Mouse (Mus musculus): ENCODE data around the gene Nodal. TPM values are rescaled to one million over a fixed set of nuclear protein-coding genes. Genes with fewer than 3 reads are reported as not detected.
"Not testable (repeated sequence)": the region's sequence is repeated elsewhere in the genome, so short reads cannot be mapped to it uniquely, and the experiment has no call there.

The Nodal gene
- total RNA-seq, 2 experiments from 2014 or later = 0.10 TPM; not detected in 1

GRCm38 (mm10) chr10:61425047-61425446 lies 7.3 kb downstream of the Nodal start:
- intact Hi-C loops (cut with DNase I) = no loop called here
- DNase-seq (ENCODE audit: low spot score) = no peak

- peak; percentile 57 for DNase-seq (ENCODE audit: low spot score)
- intact Hi-C loops (cut with DNase I) = no loop called here
Observed at GRCm38 (mm10) chr10:61426251-61426757, 8.5 kb downstream of the Nodal start.

GRCm38 (mm10) chr10:61427951-61428350 lies 10.2 kb downstream of the Nodal start:
- intact Hi-C loops (cut with DNase I) = no loop called here
- DNase-seq (ENCODE audit: low spot score) = no peak

- no peak for DNase-seq (ENCODE audit: low spot score)
- intact Hi-C loops (cut with DNase I) = no loop called here
Observed at GRCm38 (mm10) chr10:61428416-61428815, 10.6 kb downstream of the Nodal start.

GRCm38 (mm10) chr10:61429043-61429442 lies 11.3 kb downstream of the Nodal start:
- intact Hi-C loops (cut with DNase I) = no loop called here
- DNase-seq (ENCODE audit: low spot score) = no peak

- no peak for DNase-seq (ENCODE audit: low spot score)
Observed at GRCm38 (mm10) chr10:61431375-61431774, 13.6 kb downstream of the Nodal start.

GRCm38 (mm10) chr10:61440202-61440800 lies 22.5 kb downstream of the Nodal start:
- no peak for DNase-seq (ENCODE audit: low spot score)
- intact Hi-C loops (cut with DNase I) = no loop called here

More at GRCm38 (mm10) chr10:61431375-61431774, 13.6 kb downstream of the Nodal start:
- intact Hi-C loops (cut with DNase I) = no loop called here

GRCm38 (mm10) chr10:61443456-61443855 lies 25.7 kb downstream of the Nodal start:
- DNase-seq (ENCODE audit: low spot score) = no peak
- intact Hi-C loops (cut with DNase I) = no loop called here

- no peak for DNase-seq (ENCODE audit: low spot score)
- intact Hi-C loops (cut with DNase I) = no loop called here
Observed at GRCm38 (mm10) chr10:61443876-61444275, 26.1 kb downstream of the Nodal start.

- DNase-seq (ENCODE audit: low spot score) = no peak
- intact Hi-C loops (cut with DNase I) = no loop called here
Observed at GRCm38 (mm10) chr10:61445016-61445415, 27.2 kb downstream of the Nodal start.

- no peak for DNase-seq (ENCODE audit: low spot score)
- intact Hi-C loops (cut with DNase I) = no loop called here
Observed at GRCm38 (mm10) chr10:61447581-61448353, 30.0 kb downstream of the Nodal start.

GRCm38 (mm10) chr10:61448834-61449233 lies 31.1 kb downstream of the Nodal start:
- no peak for DNase-seq (ENCODE audit: low spot score)
- intact Hi-C loops (cut with DNase I) = no loop called here

GRCm38 (mm10) chr10:61451463-61451930 lies 33.7 kb downstream of the Nodal start:
- peak; percentile 14 for DNase-seq (ENCODE audit: low spot score)
- intact Hi-C loops (cut with DNase I) = loop anchor here (5.0 kb wide), 1 partner anchor 34 kb away; the partner anchor contains the start of gene Nodal

GRCm38 (mm10) chr10:61451931-61452617 lies 34.3 kb downstream of the Nodal start:
- peak; percentile 9 for DNase-seq (ENCODE audit: low spot score)
- intact Hi-C loops (cut with DNase I) = loop anchor here (2.0 to 5.0 kb wide), 2 partner anchors 23 to 35 kb away; partner anchors contain the start of genes Lrrc20 and Nodal

GRCm38 (mm10) chr10:61452645-61453044 lies 34.9 kb downstream of the Nodal start, which contains the start of gene Eif4ebp2:
Gene Eif4ebp2, minus strand, starts transcription at chr10:61452661.
- intact Hi-C loops (cut with DNase I) = loop anchor here (2.0 to 5.0 kb wide), 2 partner anchors 22 to 35 kb away; partner anchors contain the start of genes Lrrc20 and Nodal
- DNase-seq (ENCODE audit: low spot score) = peak; percentile 97

- intact Hi-C loops (cut with DNase I) = loop anchor here (2.0 to 5.0 kb wide), 2 partner anchors 22 to 36 kb away; partner anchors contain the start of genes Lrrc20 and Nodal
- not testable (repeated sequence) for DNase-seq (ENCODE audit: low spot score)
Observed at GRCm38 (mm10) chr10:61453171-61453570, 35.4 kb downstream of the Nodal start.

- intact Hi-C loops (cut with DNase I) = no loop called here
- no peak for DNase-seq (ENCODE audit: low spot score)
Observed at GRCm38 (mm10) chr10:61457182-61457581, 39.4 kb downstream of the Nodal start.

GRCm38 (mm10) chr10:61465009-61465408 lies 47.2 kb downstream of the Nodal start:
- intact Hi-C loops (cut with DNase I) = loop anchor here (5.0 kb wide), 2 partner anchors 137 to 187 kb away; no protein-coding TSS in a partner anchor
- no peak for DNase-seq (ENCODE audit: low spot score)

- DNase-seq (ENCODE audit: low spot score) = no peak
- intact Hi-C loops (cut with DNase I) = loop anchor here (5.0 kb wide), 2 partner anchors 136 to 186 kb away; no protein-coding TSS in a partner anchor
Observed at GRCm38 (mm10) chr10:61466242-61466641, 48.5 kb downstream of the Nodal start.

- DNase-seq (ENCODE audit: low spot score) = no peak
- intact Hi-C loops (cut with DNase I) = loop anchor here (5.0 kb wide), 2 partner anchors 135 to 185 kb away; no protein-coding TSS in a partner anchor
Observed at GRCm38 (mm10) chr10:61466873-61467272, 49.1 kb downstream of the Nodal start.

Measured in heart, postnatal 25 days (tissue).